Mouse (Mus musculus) neural tube, embryonic 15.5 days (tissue): ENCODE results near the gene Olfr1416. TPM values are rescaled to one million over a fixed set of nuclear protein-coding genes. Genes with fewer than 3 reads are reported as not detected.
"Not testable (repeated sequence)": the region's sequence is repeated elsewhere in the genome, so short reads cannot be mapped to it uniquely, and the experiment has no call there.

ENCODE experiments used
- ATAC-seq: fragments of 200-750 bp; cut with Nextera tagmentation; 2 replicates; pipeline ENCODE4 v1.8.0; 2017; ENCODE audit warnings: mild to moderate bottlenecking, moderate TSS enrichment, moderate library complexity; ENCODE audit not compliant: low FRiP score
- H3K27ac ChIP-seq: fragments of 300-500 bp; sonication (generic); replicated peaks from 2 replicates; pipeline ENCODE4 v1.5.1; 2015; ENCODE audit warnings: mild to moderate bottlenecking, inconsistent platforms
- H3K27me3 ChIP-seq: fragments of 300-500 bp; sonication (generic); replicated peaks from 2 replicates; pipeline ENCODE4 v1.6.1; 2015; ENCODE audit warnings: inconsistent platforms
- H3K36me3 ChIP-seq: fragments of 300-500 bp; sonication (generic); 2 replicates; pipeline ENCODE4 v1.6.1; 2015; ENCODE audit warnings: inconsistent platforms
- H3K4me1 ChIP-seq: fragments of 300-500 bp; sonication (generic); 2 replicates; pipeline ENCODE4 v1.6.1; 2015; ENCODE audit warnings: inconsistent platforms
- H3K4me2 ChIP-seq: fragments of 300-500 bp; sonication (generic); 2 replicates; pipeline ENCODE4 v1.6.1; 2015; ENCODE audit warnings: inconsistent platforms, mild to moderate bottlenecking, moderate library complexity
- H3K4me3 ChIP-seq: fragments of 300-500 bp; sonication (generic); replicated peaks from 2 replicates; pipeline ENCODE4 v1.5.1; 2015; ENCODE audit warnings: mild to moderate bottlenecking, inconsistent platforms
- H3K9ac ChIP-seq: fragments of 300-500 bp; sonication (generic); replicated peaks from 2 replicates; pipeline ENCODE4 v1.6.1; 2015; ENCODE audit warnings: mild to moderate bottlenecking, inconsistent platforms
- H3K9me3 ChIP-seq: fragments of 300-500 bp; sonication (generic); replicated peaks from 2 replicates; pipeline ENCODE4 v1.6.1; 2016; ENCODE audit warnings: inconsistent platforms
- WGBS: fragments of 180-500 bp; shearing (Covaris S2); methylation state at CpG from one replicate; pipeline ENCODE4 v1.1.7; 2015; ENCODE audit warnings: mixed read lengths; 5-methylcytosine and 5-hydroxymethylcytosine counted together
- polyA plus RNA-seq: library from polyadenylated mRNA; unstranded; fragments of >200 nt; fragmentation: Nextera tagmentation; extraction: Ambion mirVana; gene quantifications from 2 replicates; pipeline ENCODE4 v1.2.1, GENCODE M21; 2015

Gene Olfr1416
- not detected in 2 replicates for polyA plus RNA-seq

DNA sequence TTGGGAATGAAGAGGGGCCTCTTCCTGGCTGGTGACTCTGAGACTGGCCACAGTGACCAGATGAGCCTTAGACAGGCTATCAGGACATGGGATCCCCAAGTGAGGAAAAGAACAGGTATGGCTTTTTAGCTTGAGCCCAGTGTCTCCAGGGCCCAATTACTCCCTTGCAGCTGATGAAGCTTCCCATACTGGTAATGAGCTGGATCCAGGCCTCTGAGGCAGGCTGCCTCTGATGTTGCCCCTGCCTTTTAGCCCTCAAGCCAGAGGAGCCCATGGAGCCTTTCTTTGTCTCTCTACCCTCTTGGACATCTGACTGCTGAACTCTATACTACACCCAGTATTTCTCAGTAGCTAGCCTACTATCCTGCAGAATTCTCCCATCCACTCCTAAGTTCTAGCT is at the start of gene Olfr1416:
TSS of gene Olfr1416 (minus strand) at position 101 of the 400 bp plus-strand sequence.
- no peaks in the 10 kb centered on the region for H3K4me1 ChIP-seq
- no peaks in the 10 kb centered on the region for H3K36me3 ChIP-seq
- no peak within 1 kb of the TSS for H3K4me2 ChIP-seq
- H3K4me3 ChIP-seq = no peak within 1 kb of the TSS
- no peak within 1 kb of the TSS for H3K9ac ChIP-seq
- peaks cover 9% of the 10 kb centered on the region; the same call in 1 of the 2 replicates for H3K27me3 ChIP-seq
- no peak for ATAC-seq
- no peaks in the 10 kb centered on the region for H3K9me3 ChIP-seq
- no peak within 1 kb of the TSS for H3K27ac ChIP-seq

DNA sequence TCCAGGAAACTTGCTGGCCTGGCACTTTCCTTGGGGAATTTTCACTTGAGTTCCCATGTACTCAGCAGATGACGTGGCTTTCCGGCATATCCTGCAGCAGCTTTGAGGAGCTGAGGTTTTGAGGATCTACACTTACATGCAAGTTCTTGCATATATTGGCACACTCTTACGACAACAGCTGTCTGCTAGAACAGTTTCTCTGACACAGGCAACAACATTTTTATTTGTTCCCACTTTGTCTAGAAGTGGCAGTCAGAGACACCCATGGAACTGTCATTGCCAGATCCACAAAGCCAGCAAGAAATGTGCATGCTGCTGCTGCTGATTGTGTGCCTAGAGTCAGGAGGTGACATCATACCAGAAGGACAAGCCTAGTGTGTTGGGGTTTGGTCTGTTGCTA is 38.9 kb upstream of the Olfr1416 start:
- no peak overlapping the region for H3K27ac ChIP-seq
- no peaks in the 10 kb centered on the region for H3K36me3 ChIP-seq
- WGBS = 86% methylated on average over 3 of the region's 3 CpGs
- no peak overlapping the region for H3K9ac ChIP-seq
- H3K4me2 ChIP-seq = no peak overlapping the region
- H3K4me3 ChIP-seq = no peak overlapping the region
- 0 out of 2 replicates have a peak, but pooled peaks cover 2% of the 10 kb centered on the region for H3K4me1 ChIP-seq
- H3K9me3 ChIP-seq = no peaks in the 10 kb centered on the region
- no peaks in the 10 kb centered on the region for H3K27me3 ChIP-seq
- ATAC-seq = no peak

DNA sequence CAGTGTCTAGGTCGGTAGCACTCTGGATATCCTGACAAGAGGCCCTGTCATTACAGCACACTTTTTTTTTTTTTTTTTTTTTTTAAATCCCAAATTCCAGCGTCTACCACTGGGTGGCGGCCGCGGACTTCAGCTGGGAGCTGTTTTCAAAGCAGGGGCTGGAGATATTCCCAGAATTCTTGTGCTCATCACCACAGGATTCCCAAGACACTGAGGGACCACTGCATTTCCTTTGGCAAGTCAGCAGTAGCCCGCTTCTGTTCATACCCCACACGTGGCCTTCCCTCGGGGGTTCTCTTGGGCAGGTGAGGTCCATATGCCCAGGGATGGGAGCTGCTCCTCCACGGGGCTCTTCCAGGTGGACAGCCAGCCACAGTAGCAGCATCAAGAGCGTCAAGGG is 36.5 kb upstream of the Olfr1416 start:
- no peak overlapping the region for H3K4me3 ChIP-seq
- no peaks in the 10 kb centered on the region for H3K9me3 ChIP-seq
- no peak overlapping the region for H3K27ac ChIP-seq
- no peaks in the 10 kb centered on the region for H3K36me3 ChIP-seq
- H3K4me1 ChIP-seq = 0 out of 2 replicates have a peak, but pooled peaks cover 2% of the 10 kb centered on the region
- 19% methylated on average over 10 of the region's 10 CpGs for WGBS
- H3K27me3 ChIP-seq = no peaks in the 10 kb centered on the region; the same call in 1 of the 2 replicates
- peak overlapping the region; percentile 45 for H3K4me2 ChIP-seq
- peak; percentile 38; the same call in 1 of the 2 replicates for ATAC-seq
- no peak overlapping the region for H3K9ac ChIP-seq

DNA sequence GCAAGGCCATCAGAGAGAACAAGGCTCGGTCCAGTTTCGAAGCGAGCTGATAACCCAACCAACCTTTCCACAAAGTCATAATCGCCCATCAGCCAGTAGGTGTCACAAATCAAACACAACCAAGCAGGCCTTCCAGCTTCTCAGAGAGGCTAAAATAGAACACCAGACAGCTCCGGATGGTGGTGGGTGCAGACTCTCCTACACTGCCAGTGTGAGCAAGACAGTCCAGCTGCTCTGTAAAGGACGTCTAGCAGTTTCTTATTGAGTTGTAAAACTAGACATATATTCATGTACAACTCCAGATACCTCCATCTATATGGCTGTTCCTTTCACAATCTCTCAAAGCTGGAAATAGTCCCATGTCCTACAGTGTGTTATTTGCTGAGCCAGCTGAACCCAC is 34.1 kb upstream of the Olfr1416 start:
- Histone ChIP-seq H3K27me3 (no peaks in the 10 kb centered on the region; the same call in 1 of the 2 replicates), H3K36me3 (no peaks in the 10 kb centered on the region), H3K9ac (no peak overlapping the region), H3K27ac (no peak overlapping the region), H3K4me2 (no peak overlapping the region), H3K4me3 (no peak overlapping the region), H3K4me1 (0 out of 2 replicates have a peak, but pooled peaks cover 2% of the 10 kb centered on the region), H3K9me3 (no peaks in the 10 kb centered on the region)
- ATAC-seq = no peak
- WGBS = 87% methylated on average over 6 of the region's 6 CpGs

DNA sequence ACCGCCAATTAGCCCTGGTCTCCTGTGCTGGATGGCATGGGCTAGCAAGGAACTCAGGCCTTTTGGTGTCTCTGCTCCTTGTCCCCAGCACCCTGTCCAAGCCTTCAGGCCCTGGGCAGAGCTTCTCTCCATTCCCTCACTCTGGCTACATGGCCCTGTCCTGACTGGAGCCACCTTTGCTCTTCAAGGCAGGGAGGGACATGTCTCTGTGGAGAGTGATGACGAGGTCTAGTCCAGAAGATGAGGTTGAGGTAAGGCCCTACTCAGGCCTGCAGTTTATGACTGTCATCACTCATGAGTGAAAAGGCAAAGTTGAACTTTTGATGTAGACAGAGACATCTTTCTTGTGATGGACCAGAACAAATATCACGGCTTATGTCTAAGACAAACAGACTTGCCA is 33.6 kb upstream of the Olfr1416 start, which contains the start of gene Olfr1414:
TSS of gene Olfr1414 (minus strand) at position 101 of the 400 bp plus-strand sequence.
- 90% methylated on average over 3 of the region's 3 CpGs for WGBS
- Histone ChIP-seq H3K27ac (no peak within 1 kb of the TSS), H3K9me3 (no peaks in the 10 kb centered on the region), H3K27me3 (no peaks in the 10 kb centered on the region; the same call in 1 of the 2 replicates), H3K4me3 (no peak within 1 kb of the TSS), H3K36me3 (no peaks in the 10 kb centered on the region), H3K4me1 (0 out of 2 replicates have a peak, but pooled peaks cover 2% of the 10 kb centered on the region), H3K4me2 (no peak within 1 kb of the TSS), H3K9ac (no peak within 1 kb of the TSS)
- no peak for ATAC-seq

DNA sequence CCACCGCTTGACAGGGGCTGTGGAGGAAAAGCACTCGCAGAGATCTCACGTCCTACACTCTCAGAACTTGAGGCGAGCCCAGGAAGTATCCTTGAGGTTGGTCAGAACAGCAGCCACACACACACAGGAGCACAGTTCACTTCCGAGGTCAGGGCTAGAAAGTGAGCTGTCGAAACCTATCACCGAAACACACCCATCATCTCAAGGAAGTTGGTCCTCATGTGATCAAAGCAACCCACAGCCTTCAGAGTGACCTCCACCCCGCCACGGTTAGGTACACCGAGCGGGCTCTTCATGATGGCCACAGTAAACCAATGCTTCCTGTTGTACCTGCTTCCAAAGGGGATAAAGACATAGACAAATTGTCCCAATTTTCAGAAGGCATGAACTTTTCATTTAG is 30.5 kb upstream of the Olfr1416 start:
- H3K9me3 ChIP-seq = no peaks in the 10 kb centered on the region
- ATAC-seq = no peak
- WGBS = 88% methylated on average over 11 of the region's 11 CpGs

DNA sequence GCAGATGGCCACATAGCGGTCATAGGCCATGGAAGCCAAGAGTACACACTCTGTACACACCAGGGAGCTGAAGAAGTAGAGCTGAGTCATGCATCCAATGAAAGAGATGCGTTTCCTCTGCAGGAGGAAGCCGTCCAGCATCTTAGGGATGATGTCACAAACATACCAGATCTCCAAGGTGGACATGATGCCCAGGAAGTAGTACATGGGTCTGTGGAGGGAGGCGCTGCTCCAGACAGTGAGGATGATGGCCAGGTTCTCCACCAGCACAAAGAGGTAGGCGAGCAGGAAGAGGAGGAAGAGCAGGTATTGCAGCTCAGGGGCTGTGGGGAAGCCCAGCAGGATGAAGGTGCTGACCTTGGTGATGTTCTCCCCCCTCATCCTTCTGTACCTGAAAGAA is 26.7 kb upstream of the Olfr1416 start:
- H3K9ac ChIP-seq, H3K27me3 ChIP-seq, H3K4me2 ChIP-seq, H3K9me3 ChIP-seq, H3K4me1 ChIP-seq, ATAC-seq, H3K4me3 ChIP-seq, H3K27ac ChIP-seq, H3K36me3 ChIP-seq: not testable (repeated sequence)
- WGBS = 95% methylated on average over 5 of the region's 5 CpGs

More for the DNA sequence above, 30.5 kb upstream of the Olfr1416 start:
- H3K4me2 ChIP-seq = no peak overlapping the region
- H3K36me3 ChIP-seq = no peaks in the 10 kb centered on the region
- no peaks in the 10 kb centered on the region for H3K4me1 ChIP-seq
- no peak overlapping the region for H3K4me3 ChIP-seq
- no peak overlapping the region for H3K9ac ChIP-seq
- H3K27ac ChIP-seq = no peak overlapping the region
- H3K27me3 ChIP-seq = no peaks in the 10 kb centered on the region; the same call in 1 of the 2 replicates

DNA sequence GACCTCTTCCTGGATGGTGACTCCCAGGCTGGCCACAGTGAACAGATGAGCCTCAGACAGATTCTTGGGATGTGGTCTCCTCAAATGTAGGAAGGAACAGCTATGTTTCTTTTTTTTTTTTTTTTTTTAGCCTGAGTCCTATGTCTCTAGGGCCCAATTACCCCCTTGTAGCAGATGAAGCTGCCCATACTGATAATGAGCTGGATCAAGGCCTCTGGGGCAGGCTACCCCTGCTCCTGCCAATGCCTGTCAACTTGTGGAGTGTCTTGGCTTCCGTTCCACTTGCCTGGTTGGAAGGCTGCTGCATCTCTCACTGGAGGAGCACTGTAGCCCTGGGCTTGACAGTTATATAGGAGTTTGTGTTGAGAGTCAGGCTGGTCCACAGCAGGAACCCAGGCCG is 11.1 kb upstream of the Olfr1416 start, which contains the start of gene Olfr1415:
TSS of gene Olfr1415 (minus strand) at position 101 of the 400 bp plus-strand sequence.
- Histone ChIP-seq H3K4me2 (no peak within 1 kb of the TSS), H3K4me1 (no peaks in the 10 kb centered on the region), H3K4me3 (no peak within 1 kb of the TSS), H3K9me3 (no peaks in the 10 kb centered on the region), H3K27ac (no peak within 1 kb of the TSS), H3K27me3 (peaks cover 3% of the 10 kb centered on the region; the same call in 1 of the 2 replicates), H3K36me3 (no peaks in the 10 kb centered on the region), H3K9ac (no peak within 1 kb of the TSS)
- WGBS = 80% methylated on average over 2 of the region's 2 CpGs
- no peak for ATAC-seq

DNA sequence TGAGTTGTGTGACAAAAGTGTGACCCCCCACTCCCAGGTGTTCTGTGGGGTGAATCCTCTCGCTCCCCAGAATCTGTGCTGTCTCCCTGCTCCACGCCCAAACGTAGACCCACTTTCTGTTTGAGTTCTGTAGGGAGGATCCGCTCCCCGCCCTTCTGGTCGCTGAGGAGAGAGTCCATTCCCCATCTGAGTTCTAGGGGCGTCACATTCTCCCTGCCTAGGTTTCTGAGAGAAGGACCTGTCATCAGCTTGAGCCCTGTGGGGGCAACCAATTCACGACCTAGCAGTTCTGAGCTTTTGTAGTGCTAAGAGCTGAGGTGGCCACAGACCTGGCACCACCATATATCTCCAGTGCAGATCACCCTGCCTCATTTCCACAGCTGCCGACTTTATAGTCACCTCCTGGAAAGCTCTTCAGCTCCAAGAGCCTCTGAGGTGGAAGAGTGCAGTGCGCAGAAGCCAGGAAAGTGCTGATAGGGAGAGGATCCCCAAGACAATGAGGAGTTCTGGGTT is 10.8 kb downstream of the Olfr1416 start:
- ATAC-seq = peak; percentile 53
- H3K27me3 ChIP-seq = peaks cover 9% of the 10 kb centered on the region
- WGBS = 3% methylated on average over 10 of the region's 10 CpGs
- H3K4me1 ChIP-seq = peaks cover 17% of the 10 kb centered on the region
- peak overlapping the region; percentile 44 for H3K9ac ChIP-seq
- peaks cover 21% of the 10 kb centered on the region for H3K36me3 ChIP-seq
- peak overlapping the region; percentile 81 for H3K4me2 ChIP-seq
- no peaks in the 10 kb centered on the region for H3K9me3 ChIP-seq
- peak overlapping the region; percentile 90 for H3K4me3 ChIP-seq
- H3K27ac ChIP-seq = peak overlapping the region; percentile 84

DNA sequence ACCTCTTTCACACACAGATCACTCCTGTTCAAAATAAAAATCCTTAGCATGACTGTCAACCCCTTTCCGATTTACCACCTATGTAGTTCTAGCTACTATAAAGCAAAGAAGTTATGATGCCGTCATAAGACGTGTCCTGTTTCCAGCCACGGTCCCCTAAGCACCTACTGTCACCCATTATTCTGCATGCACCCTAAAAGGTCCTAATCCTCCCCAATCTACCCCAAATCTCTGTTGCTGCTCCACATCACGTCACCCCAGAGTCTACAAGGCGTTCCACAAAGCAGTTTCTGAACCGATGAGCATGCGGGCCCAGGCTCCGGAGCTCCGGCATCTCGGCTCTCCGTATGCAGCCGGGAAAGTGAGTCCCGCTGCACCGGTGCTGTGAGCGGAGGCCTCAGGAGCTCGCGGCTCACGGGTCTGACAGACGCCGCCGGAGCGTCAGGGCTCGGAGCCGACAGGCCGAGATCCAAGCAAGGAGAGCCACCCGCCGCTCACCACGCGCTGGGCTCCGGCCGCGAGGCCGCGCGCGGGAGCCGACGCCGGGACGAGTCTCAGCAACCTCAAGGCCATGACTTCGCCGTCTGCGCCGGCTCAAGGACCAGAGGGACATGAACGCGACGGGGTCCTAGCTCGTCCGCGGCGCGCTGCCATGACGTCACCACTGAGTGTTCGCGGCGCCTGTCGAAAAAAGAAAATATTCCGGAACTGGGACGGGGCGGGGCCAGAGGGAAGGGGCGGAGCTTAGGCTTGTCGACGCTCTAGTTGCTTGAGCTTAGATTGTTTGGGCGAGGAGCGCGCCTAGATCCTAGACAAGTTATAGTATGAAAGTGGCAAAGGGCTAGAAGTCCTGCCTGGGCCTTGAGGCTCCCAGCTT is 11.5 kb downstream of the Olfr1416 start, which contains the start of gene Ndufa10:
TSS of gene Ndufa10 (minus strand) at position 696 of the 877 bp plus-strand sequence.
- peak; percentile 93 for ATAC-seq
- peak within 1 kb of the TSS; percentile 90 for H3K4me3 ChIP-seq
- H3K9me3 ChIP-seq = no peaks in the 10 kb centered on the region
- peaks cover 17% of the 10 kb centered on the region for H3K4me1 ChIP-seq
- H3K36me3 ChIP-seq = peaks cover 28% of the 10 kb centered on the region
- WGBS = under 1% methylated on average over 67 of the region's 67 CpGs
- H3K9ac ChIP-seq = peak within 1 kb of the TSS; percentile 96
- H3K4me2 ChIP-seq = peak within 1 kb of the TSS; percentile 81
- H3K27ac ChIP-seq = peak within 1 kb of the TSS; percentile 84
- H3K27me3 ChIP-seq = peaks cover 9% of the 10 kb centered on the region

DNA sequence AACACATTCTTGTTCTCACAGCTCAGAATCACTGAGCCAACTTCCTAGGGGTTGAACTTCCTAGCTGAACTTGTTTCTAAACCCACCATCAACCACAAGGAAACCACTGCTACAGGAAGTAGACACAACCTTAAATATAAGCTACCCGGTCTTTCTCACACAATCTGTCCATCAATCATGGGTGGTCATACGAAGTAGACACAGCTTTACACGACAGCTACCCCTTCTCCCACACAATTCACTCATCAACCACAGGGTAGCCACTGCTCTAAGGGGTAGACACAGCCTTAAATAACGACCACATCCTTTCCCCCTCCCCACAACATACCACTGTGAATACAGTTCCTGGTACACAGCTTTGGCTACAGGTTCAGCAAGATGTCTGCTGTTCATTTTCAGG is 16.0 kb downstream of the Olfr1416 start:
- no peak overlapping the region for H3K4me3 ChIP-seq
- peaks cover 12% of the 10 kb centered on the region for H3K4me1 ChIP-seq
- H3K27ac ChIP-seq = no peak overlapping the region
- H3K9ac ChIP-seq = no peak overlapping the region
- no peak for ATAC-seq
- 92% methylated on average over 4 of the region's 4 CpGs for WGBS
- H3K9me3 ChIP-seq = no peaks in the 10 kb centered on the region
- H3K36me3 ChIP-seq = peaks cover 73% of the 10 kb centered on the region
- no peaks in the 10 kb centered on the region for H3K27me3 ChIP-seq
- H3K4me2 ChIP-seq = no peak overlapping the region
